Mouse (Mus musculus) embryo, embryonic 11 days (tissue): ENCODE measurements at regions not wholly inside any gene's neighbourhood (a gene's known extent, or its start where the extent isn't known, plus 50 kb on each side); places are given as distances from the start of the nearest gene placed in this dataset.
"Not testable (repeated sequence)": the region's sequence is repeated elsewhere in the genome, so short reads cannot be mapped to it uniquely, and the experiment has no call there.

Source experiments
- DNase-seq: peaks from one replicate; pipeline ENCODE4 v3.0.0-alpha.2; 2015

- DNase-seq = no peak
These were observed 161.1 kb downstream of the Srek1 start for GRCm38 (mm10) chr13:103613333-103613725.

GRCm38 (mm10) chr13:103612720-103613332 lies 161.6 kb downstream of the Srek1 start:
- DNase-seq = peak; percentile 29

GRCm38 (mm10) chr13:103602302-103602701 lies 172.1 kb downstream of the Srek1 start:
- DNase-seq = no peak

GRCm38 (mm10) chr13:103592371-103592770 lies 182.0 kb downstream of the Srek1 start:
- no peak for DNase-seq

- no peak for DNase-seq
These were observed 182.5 kb downstream of the Srek1 start for GRCm38 (mm10) chr13:103591874-103592273.

GRCm38 (mm10) chr13:103591381-103591780 lies 183.0 kb downstream of the Srek1 start:
- not testable (repeated sequence) for DNase-seq

GRCm38 (mm10) chr13:103589646-103590045 lies 184.8 kb downstream of the Srek1 start:
- no peak for DNase-seq

- no peak for DNase-seq
These were observed 197.6 kb downstream of the Srek1 start for GRCm38 (mm10) chr13:103576856-103577255.

GRCm38 (mm10) chr13:103564715-103565114 lies 209.7 kb downstream of the Srek1 start:
- DNase-seq = no peak

GRCm38 (mm10) chr13:103561795-103562705 lies 212.4 kb downstream of the Srek1 start:
- DNase-seq = no peak

- no peak for DNase-seq
These were observed 215.5 kb downstream of the Srek1 start for GRCm38 (mm10) chr13:103558915-103559314.

GRCm38 (mm10) chr13:103539577-103539976 lies 205.3 kb upstream of the Mast4 start:
- peak; percentile 14 for DNase-seq

- DNase-seq = no peak
These were observed 179.5 kb upstream of the Mast4 start for GRCm38 (mm10) chr13:103513825-103514224.

GRCm38 (mm10) chr13:103512476-103512875 lies 178.2 kb upstream of the Mast4 start:
- DNase-seq = no peak

- DNase-seq = no peak
These were observed 170.7 kb upstream of the Mast4 start for GRCm38 (mm10) chr13:103504987-103505386.

GRCm38 (mm10) chr13:103499376-103499775 lies 165.1 kb upstream of the Mast4 start:
- DNase-seq = no peak

- no peak for DNase-seq
These were observed 160.1 kb upstream of the Mast4 start for GRCm38 (mm10) chr13:103494371-103494770.

GRCm38 (mm10) chr13:103493567-103493966 lies 159.3 kb upstream of the Mast4 start:
- DNase-seq = no peak

- peak; percentile 8 for DNase-seq
These were observed 155.8 kb upstream of the Mast4 start for GRCm38 (mm10) chr13:103490049-103490448.

GRCm38 (mm10) chr13:103484092-103484491 lies 149.8 kb upstream of the Mast4 start:
- no peak for DNase-seq

- no peak for DNase-seq
These were observed 149.1 kb upstream of the Mast4 start for GRCm38 (mm10) chr13:103483392-103483791.

- no peak for DNase-seq
These were observed 142.0 kb upstream of the Mast4 start for GRCm38 (mm10) chr13:103476328-103476727.

- DNase-seq = no peak
These were observed 137.9 kb upstream of the Mast4 start for GRCm38 (mm10) chr13:103472216-103472615.

GRCm38 (mm10) chr13:103470141-103470540 lies 135.8 kb upstream of the Mast4 start:
- peak; percentile 44 for DNase-seq
